Mouse (Mus musculus): ENCODE results near the gene 2010106E10Rik. TPM values are rescaled to one million over a fixed set of nuclear protein-coding genes. Genes with fewer than 3 reads are reported as not detected.

2010106E10Rik gene
- polyA plus RNA-seq (2017; shearing (Covaris generic)) = not detected

GRCm38 (mm10) chrX:112494974-112495373, at the start of gene 2010106E10Rik:
TSS of gene 2010106E10Rik (plus strand) at chrX:112495274.

DNA sequence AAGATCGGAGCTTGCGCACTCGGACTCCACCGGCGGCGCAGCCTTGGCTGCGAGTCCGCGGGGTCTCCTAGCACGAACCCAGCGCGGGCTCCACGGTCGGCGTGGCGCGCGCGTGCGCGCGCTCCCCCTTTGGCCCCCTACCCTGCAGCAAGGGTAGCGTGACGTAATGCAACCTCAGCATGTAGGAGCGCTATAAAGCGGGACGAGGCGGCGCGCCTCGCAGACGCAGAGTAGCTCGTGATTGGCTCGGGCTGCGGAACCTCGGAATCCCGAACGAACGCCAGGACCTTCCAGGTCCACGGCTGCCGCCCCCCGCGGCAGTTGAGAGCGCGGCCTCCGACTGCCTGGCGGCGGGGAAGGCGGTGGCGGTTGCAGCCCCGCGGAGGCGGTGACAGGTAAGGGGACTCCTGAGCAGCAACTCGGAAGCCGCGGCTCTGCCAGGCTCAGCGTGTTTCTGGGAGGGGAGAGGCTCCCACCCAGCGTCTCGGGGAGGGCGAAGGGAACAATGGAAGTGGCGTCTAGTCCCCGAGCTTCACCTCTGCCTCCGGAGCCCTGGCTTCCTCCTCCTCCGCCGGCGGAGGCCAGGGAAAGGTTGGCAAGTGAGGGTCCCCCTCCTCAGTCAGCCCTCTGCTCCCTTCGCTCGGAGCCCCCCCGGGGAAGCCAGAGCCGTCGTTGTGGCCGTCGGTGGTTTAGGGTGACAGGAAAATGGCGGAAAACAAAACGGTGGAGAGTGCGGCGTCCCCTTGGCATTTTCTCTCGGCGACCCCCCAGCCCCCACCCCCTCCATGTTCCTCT, 105.6 kb downstream of the 2010106E10Rik start, which contains the start of gene Zfp711:
Gene Zfp711, plus strand, starts transcription at position 16 of the 795 bp plus-strand sequence.

Other genes starting within 250 kb of the 2010106E10Rik start
- 33.2 TPM for gene Apool, start 183.9 kb upstream of the 2010106E10Rik start, polyA plus RNA-seq (2017; shearing (Covaris generic))
- not detected for gene Satl1, start 88.5 kb upstream of the 2010106E10Rik start, polyA plus RNA-seq (2017; shearing (Covaris generic))
- not detected for gene Zfp711, start 105.3 kb downstream of the 2010106E10Rik start, polyA plus RNA-seq (2017; shearing (Covaris generic))
- gene Pof1b, start 203.4 kb downstream of the 2010106E10Rik start, polyA plus RNA-seq (2017; shearing (Covaris generic)) = not detected